Mouse (Mus musculus) embryo, embryonic 9.5 days (tissue): ENCODE data around the gene Acot5.
"Not testable (repeated sequence)": the region's sequence is repeated elsewhere in the genome, so short reads cannot be mapped to it uniquely, and the experiment has no call there.

Experiments
- DNase-seq: peaks from one replicate; pipeline ENCODE4 v3.0.0-alpha.2; 2017; ENCODE audit errors: extremely low spot score

Gene Acot5

DNA sequence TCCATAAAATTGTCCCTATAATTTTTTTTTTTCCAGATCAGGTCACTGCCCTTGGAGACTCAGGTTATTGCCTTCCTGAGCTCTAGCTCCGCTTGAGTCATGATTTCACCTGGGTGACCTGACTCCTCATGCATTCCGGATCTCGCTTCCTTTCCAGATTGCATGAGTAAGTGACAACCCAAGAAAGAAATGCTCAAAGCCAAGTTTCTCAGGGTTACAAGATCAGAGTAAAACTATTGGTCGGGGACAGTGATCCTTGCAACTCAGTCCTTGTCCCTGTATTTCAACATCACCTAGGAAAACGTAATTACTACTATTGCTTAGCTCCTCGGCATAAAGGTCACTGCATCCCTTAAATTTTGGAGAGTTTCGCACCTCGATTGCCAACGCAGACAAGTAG lies at the start of gene Acot5:
TSS of gene Acot5 (plus strand) at position 340 of the 400 bp plus-strand sequence.
- DNase-seq: no peak

DNA sequence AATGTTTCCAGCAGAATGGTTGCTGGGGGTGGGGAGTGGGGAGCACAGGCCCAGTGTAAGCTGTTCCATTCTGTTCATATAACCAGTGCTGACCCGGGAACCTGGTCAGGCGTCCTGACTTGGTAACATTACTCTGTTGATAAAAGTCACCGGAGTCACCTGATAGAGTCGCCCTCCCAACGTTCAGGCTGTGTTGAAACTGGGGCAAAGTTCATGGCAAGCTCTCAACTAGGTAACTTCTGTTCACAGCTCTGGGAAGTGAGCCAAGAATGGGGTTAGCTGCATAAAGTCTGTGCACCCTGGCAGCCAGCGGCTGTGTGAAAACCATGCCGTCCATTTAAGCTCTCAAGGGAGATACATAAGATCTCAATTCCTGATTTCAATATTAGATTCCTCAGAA lies 48.6 kb upstream of the Acot5 start:
- DNase-seq: not testable (repeated sequence)

DNA sequence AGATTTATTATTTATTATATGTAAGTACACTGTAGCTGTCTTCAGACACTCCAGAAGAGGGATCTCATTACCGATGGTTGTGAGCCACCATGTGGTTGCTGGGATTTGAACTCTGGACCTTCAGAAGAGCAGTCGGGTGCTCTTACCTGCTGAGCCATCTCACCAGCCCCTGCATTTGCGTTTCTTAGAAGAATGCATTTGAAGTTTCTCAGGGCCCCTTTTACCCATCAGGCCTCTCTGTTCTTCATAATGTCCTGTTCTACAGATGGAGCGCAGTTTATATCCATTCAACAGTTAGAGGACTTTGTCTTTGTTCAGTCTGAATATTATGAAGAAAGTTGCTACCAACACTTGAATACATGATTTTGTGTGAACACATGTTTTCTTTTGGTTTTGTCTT lies 46.9 kb upstream of the Acot5 start:
- not testable (repeated sequence) for DNase-seq

DNA sequence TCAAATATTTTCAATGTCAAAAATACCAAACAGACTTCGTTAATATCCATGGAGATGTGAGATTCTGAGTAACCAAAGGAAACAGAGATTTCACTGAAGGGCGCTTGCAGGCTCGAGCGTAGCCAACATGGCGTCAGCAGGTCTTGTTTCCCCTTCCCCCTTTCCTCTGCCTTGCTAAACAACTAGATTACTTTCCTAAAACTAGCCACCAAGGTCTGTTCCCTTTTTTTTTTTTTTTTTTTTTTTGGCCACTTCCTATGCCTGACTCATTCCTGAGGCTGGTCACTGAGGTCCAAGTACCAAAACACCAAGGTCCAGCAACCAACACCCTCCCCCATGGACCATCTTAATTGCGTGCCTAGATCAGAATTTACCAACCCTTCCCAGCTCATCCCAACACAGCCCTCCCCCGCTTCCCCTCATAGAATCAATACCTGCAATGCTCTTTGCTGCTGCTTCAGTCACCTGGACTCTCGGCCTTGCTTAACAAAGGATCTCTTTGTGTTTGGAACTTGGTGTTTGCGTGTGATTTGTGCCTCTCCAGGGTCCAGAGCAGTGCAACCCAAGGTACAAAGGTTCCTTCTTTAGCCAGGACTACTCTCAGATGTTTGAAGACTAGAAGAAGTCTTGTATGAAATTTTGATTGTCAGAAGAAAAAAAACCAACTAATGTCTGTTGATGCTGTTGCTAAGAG lies 45.9 kb upstream of the Acot5 start:
- DNase-seq: no peak

DNA sequence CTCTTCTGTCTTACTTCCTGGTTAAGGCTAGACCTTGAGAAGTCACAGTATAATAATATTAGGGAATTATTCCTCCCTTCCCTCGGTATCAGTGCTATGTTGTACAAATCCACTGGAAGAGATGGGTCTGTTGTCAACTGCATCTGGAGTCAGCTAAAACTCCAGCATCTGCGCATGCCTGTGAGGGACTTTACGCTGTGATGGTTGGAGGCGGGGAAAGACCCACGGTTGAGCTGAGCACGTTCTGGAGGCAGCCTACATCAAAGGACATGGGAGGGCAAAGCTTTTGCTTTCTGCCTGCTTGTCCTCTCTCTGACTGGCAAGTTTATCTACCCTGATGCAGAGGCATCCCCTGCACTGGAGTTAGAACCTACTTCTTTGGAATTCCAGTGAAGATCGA lies 43.2 kb upstream of the Acot5 start:
- no peak for DNase-seq

DNA sequence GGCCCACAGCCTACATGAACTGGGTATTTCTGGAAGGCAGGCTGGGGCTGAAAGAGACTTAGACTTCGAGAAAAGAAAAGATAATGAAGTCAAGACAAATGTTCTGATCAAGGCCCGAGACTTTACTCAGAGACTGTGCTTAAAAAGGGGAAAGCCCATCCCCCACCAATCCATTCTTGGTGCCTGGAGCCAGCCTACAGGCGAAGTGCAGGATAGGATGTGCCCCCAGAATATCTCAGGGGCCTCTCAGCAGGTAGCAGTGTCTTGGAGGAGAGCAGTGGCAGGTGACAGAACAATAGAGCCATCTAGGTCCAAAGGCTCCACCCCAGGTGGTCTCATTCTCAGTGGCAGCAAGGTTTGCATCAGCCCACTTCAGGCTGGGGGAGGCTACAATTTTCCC lies 40.8 kb upstream of the Acot5 start:
- not testable (repeated sequence) for DNase-seq

DNA sequence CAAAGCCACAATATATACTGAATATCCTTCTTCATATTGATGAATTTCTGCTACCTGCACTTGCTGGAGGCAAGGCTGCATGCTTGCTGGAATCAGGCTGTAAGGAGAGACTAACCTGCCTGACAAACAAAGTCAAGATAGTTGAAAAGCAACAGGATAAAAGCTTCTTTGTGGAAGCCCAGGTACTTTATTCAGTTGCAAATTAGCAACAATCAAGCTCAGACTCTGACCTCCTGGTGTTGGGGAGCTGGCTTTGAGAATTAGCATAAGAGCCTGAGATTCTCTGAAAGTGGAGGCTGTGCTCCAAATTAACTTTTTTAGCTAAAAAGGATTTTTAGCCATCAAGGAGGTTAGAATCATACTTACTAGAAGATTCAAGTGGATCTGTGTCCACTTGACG lies 40.1 kb upstream of the Acot5 start:
- DNase-seq: not testable (repeated sequence)

DNA sequence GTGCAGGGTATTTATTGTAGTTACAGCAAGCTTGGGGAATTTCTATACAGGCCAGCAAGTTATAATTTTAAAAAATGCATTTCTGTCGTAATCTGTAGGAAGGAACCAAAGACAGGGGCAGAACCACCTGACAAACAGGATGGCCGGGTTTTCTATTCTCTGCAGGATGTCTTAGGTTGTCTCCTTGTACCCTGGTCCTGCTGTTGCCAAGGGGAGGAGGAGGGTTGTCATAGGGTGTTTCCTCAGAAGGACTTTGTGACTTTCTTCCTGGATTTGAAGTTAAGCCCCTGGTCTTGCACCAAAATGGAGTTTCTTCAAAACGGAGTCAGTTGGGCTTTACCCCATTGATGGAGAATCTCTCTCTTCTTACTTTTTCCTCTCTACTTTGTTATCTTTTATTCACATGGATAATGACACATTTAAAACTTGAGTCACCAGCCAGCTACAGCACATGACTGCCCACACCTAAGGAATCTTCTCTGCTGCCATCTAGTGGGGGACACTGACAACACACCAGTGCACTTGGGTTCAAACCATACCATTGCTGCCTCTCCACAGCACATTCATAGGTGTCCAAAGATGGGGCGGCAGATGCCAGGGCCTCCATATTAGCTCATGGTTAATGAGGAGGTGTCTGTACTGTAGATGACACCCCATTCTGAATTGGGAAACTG lies 38.3 kb upstream of the Acot5 start:
- peak; percentile 70 for DNase-seq

DNA sequence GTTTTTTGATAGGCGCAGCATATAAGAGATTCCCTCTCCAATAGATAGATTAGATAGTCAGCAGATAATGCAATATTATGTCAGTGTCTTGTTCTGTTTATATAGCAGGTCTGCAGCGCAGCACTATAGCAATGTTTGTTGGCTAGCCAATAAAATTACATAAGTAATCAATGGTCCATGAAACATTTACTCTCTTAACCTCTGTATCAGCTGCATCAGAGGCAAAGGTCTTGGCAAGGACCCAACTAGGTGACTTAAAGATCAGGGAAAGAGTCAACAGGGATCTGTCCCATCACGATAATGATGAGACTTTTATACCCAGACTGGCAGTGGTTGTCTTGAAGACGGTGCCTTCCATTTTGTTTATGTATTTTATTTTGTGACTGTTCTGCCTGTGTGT lies 36.3 kb upstream of the Acot5 start:
- DNase-seq: no peak

DNA sequence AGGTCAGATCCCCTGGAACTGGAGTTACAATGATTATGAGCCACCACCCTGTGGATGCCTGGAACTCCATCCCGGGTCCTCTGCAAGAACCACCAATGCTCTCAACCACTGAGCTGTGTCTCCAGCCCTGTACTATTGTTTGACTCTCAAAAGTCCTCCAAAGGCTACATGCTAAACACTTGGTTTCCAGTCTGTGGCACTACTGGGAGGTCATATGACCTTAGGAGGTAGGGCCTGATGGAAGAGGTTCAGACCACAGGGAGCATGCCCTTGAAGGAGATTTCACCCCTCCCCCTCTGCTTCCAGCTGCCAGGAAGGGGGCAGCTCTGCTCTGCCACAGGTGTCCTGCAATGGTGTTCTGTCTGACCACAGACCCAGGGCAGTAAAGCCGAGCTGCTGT lies 35.8 kb upstream of the Acot5 start:
- DNase-seq: not testable (repeated sequence)

DNA sequence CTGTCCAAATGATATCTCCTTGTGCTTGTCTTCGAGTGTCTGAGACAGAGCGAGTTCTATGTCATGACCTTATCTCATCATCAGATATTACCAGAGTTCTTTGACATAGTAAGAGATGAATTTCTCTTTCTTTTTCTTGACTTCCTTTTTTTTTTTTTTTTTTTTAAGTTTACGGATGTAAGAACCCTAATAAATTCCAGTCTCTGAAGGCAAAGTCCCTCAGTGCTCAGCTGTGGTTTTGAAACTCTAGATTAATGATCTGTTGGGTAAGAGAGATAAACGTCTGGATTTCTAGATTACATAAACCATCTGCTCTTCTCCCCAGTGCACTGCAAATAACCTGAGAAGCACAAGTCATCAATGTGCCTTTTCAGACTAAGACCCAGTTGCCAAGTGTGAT lies 35.0 kb upstream of the Acot5 start:
- DNase-seq: no peak

DNA sequence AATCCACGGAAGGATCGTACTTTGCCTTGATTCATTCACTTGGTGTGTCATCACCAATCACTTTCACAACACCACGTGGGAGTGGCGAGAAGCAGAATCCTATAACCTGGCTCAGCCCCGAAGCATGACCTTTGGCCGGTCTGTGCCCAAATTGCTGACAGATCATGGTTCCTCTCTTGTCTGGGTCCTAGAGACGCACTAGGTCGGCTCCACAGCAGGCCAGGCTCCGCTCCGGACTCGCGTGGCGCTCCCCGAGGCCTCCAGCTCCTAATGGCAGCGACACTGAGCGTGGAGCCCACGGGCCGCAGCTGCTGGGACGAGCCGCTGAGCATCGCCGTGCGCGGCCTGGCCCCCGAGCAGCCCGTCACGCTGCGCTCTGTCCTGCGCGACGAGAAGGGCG lies 30.9 kb upstream of the Acot5 start, which contains the start of gene Acot4:
TSS of gene Acot4 (plus strand) at position 139 of the 400 bp plus-strand sequence.
- peak; percentile 45 for DNase-seq

DNA sequence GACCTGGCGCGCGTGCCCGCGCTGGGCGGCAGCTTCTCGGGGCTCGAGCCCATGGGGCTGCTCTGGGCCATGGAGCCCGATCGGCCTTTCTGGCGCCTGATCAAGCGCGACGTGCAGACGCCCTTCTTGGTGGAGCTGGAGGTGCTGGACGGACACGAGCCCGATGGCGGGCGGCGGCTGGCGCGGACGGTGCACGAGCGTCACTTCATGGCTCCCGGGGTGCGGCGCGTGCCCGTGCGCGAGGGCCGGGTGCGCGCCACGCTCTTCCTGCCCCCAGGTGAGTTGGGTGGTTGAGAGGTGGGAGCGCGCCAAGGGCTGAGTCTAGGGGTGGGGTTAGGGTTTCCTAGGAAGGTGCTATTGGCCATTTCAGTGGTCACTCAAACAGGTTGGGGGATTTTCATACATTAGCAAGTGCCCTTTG lies 30.4 kb upstream of the Acot5 start, which contains the start of gene Gm49366:
TSS of gene Gm49366 (plus strand) at position 245 of the 421 bp plus-strand sequence.
- peak; percentile 45 for DNase-seq

DNA sequence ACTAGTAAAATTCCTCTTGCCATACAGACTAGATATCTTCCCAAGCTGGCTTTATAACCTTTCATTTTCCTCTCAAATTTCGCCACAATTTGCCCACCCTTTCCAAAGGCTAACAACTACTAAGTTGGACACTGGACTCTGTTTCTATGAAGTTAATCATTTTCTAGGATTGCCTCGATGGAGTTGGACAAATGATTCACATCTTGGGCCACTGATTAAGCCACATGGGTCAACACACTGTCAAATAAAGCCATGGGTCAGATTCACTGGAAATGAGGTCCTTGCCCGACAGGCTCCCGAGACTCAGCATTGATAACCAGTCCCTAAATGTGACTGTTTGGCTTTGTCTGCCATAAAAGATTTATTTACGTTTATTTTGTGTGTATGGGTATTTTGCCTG lies 26.9 kb upstream of the Acot5 start:
- no peak for DNase-seq

DNA sequence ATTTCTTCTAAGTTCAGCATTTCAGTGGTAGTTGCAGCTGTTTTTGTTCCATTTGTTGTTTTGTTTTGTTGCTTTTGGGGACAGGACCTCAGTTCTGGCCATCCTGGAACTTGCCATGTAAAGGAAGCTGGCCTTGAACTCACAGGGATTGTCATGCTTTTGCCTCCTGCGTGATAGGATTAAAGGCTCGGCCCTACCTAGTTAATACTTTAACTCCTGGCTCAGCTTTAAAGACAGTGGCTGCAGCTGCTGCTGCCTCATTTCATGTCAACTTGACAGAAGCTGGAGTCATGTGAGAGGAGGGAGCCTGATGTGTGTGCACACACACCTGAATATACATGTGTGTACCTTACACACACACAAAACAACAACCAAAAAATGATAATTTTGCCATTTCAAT lies 25.1 kb upstream of the Acot5 start:
- DNase-seq: no peak

DNA sequence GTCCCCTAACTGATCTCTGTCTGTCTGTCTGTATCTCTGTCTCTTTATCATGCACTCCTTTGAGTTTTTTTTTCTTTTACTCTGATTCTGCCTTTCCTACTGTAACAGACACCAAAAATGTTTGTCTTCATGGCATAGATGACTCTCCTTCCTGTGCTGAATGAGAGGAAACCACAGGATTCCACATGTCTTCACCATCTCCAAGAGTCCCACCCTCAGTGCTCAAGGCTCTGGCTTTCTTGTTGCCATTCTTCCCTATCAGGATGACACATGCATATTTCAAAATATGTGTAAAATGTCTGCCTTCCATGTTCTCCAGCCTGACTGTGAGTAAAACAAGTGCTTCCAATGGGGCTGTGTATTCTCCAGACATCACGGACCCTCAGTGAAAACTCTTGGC lies 22.2 kb upstream of the Acot5 start:
- no peak for DNase-seq

DNA sequence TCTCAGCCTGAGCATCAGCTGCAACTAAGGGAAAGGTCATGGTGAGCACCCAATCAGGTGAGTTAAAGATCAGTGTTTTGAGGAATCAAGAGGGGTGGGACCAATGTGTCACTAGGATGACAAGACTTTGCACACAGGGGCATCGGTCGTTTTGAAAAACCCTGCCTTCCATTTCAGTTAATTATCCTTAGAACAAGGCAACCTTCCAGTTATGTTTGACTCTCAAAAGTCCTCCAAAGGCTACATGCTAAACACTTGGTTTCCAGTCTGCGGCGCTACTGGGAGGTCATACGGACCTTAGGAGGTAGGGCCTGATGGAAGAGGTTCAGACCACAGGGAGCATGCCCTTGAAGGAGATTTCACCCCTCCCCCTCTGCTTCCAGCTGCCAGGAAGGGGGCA lies 18.4 kb upstream of the Acot5 start:
- not testable (repeated sequence) for DNase-seq

DNA sequence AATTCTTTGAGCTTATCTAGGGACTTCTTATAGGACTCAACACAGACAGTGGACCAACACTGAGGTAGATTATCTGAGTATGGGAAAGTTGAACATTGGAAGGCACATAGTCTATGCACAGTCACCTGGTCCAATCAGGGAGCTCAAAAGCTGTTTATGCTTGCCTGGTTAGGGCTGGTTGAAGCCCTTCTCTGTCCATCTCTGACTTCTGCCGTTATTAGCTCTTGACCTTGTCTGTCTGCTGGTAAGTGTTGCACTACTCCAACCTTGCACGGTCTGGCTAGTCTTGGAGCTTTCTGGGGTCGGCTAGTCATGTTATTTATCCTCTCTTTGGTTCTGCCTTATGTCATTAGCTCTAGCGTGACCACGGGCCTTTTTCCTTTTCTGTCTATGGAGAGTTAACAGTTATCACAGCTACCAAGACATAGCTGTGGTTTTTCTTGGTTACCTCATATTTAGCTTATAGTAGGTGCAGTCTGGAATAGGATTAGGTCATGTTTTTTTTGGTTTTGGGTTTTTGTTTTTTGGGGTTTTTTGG lies 17.1 kb upstream of the Acot5 start, which contains the start of gene Acot3:
TSS of gene Acot3 (plus strand) at position 208 of the 538 bp plus-strand sequence.
- no peak for DNase-seq

DNA sequence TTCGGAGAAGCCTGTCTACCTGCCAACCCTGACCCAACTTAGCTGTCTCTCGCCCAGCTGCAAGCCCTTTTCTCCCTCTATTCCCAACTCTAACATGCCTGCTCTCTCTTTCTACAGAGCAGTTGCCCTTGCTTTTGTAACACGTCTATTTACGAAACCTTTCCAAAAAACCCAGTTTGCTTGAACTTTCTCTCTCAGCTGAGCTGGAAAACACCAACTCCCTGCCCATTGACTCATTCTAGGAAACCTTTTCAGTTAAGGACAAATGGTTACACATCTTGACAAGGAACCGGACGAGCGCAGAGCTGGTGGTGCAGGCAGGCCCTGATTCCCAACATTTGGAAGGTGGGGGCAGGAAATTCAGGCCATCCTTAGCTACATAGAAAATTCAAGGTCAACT lies 16.5 kb upstream of the Acot5 start:
- no peak for DNase-seq

DNA sequence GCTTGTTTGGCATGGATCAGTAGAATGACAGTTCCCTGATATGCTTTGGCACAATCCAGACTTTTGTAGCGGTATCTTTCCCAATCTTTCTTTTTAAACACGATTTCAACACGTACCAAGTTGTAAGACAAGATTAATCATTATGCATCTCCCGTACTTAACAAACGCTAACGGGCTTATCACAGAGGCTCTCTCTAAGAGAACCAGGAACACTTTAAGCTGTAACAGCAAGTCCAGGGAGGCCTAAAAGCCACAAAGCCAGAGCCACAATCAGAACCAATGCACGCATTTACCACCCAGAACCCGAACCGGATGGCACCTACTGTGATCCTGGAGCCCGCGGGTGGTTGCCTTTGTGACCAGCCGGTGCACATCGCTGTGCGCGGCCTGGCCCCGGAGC lies 16.0 kb upstream of the Acot5 start:
- peak; percentile 24 for DNase-seq

DNA sequence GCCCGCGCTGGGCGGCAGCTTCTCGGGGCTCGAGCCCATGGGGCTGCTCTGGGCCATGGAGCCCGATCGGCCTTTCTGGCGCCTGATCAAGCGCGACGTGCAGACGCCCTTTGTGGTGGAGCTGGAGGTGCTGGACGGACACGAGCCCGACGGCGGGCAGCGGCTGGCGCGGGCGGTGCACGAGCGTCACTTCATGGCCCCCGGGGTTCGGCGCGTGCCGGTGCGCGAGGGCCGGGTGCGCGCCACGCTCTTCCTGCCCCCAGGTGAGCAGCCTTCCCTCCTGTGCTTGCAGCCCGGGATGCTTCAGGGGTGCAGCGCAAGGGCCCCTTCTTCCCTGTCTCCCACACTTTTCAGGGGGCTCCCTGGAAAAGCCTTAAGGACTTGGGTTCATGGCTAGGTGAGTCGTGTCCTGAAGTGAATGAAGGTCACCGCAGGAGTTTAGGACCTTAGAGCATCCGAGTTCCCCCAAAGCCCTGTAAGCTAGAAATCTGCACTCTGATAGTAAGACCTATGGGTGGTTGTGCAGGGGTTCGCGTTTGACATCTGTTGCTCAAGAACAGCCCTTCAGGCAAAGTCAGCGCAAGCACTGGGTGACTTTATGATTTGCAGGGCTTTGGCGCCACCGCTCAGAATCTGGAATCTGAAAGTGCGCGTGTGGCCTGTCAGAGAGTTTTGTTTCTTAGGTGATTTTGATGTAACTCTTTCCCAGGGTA lies 15.3 kb upstream of the Acot5 start:
- peak; percentile 29 for DNase-seq

DNA sequence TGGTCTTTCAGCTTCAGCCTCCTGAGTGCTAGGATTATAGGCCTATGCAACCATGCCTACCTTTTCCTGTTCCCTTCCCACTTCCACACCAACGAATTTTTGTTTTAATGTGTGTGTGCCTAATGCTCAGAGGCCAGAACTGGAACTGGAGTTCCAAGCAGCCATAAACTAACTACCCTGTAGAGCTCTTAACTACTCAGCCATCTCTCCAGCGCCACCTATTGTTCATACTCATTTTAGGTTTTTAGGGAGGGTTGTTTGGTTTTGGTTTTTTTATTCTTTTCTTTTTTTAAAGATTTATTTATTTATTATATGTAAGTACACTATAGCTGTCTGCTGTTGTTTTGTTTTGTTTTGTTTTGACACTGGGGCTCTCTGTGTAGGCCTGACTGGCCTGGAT lies 8.2 kb upstream of the Acot5 start:
- DNase-seq: no peak
